Mouse (Mus musculus): ENCODE measurements around the gene Has3.

Has3 gene

DNA sequence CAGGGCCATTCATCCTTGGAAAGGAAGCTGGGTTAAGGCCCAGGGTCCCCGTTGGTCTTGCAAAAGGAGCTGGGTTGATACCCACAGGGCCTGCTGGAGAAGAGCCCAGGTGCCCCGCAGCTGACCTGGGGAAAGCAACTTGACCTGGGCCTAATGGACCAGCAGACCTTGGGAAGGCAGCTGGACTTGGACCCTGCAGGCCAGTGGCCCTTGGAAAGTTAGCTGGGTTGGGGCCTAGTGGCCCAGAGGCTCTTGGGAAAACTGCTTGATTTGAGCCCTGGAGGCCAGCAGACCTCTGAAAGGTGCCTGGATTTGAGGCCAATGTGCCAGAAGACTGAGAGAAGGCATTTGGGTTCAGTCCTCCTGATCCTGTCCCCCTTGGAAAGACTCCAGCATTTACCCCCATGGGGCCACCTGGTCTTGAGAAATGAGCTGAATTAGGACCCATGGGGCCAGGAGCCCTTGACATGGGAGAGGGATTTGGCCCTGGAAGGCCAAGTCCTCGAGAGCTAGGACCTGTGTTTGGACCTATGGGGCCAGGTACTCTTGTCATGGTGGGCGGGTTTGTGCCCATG lies 14.9 kb downstream of the Has3 start:
- in situ Hi-C loops (cut with MboI, MseI), result loop anchor here (5.0 kb wide), 1 partner anchor 198 kb away; no protein-coding TSS in a partner anchor

DNA sequence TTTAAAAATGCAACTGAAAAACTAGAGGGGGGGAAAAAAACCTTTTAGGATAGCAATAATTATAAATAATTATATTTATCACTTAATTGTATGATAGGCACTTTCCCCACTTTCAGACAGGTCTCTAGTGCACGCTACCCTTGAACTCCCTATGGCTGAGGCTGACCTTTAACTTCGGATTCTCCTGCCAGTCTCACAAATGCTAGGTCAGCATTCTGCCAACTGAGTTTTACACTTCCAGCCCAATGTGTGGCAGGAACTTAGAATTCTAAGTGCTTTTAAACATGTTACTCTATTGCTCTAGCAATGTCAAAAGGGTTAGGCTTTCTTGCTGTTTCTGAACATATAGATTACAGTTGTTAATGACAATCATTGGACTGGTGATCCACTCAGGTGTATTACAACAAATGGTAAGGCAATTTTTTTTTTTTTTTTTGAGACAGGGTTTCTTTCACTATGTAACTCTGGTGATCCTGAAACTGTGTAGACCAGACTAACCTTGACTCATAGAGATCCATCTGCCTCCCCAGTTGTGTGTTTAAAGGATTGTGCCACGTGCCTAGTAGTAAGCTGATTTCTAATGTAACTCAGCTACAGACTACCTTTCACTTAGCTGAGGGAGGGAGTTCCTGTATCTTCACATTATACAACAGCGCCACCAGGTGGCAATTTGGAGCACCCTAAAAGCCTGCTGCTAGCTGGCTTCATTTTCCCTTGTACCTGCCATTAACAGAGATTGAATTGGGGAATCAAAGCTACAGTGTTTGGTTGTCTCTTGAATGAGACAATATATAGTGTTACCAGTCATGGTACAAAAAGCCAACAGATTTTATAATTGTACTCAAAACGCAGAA lies 17.5 kb downstream of the Has3 start:
- in situ Hi-C loops (cut with MboI, MseI), result loop anchor here (5.0 kb wide), 1 partner anchor 200 kb away; no protein-coding TSS in a partner anchor

DNA sequence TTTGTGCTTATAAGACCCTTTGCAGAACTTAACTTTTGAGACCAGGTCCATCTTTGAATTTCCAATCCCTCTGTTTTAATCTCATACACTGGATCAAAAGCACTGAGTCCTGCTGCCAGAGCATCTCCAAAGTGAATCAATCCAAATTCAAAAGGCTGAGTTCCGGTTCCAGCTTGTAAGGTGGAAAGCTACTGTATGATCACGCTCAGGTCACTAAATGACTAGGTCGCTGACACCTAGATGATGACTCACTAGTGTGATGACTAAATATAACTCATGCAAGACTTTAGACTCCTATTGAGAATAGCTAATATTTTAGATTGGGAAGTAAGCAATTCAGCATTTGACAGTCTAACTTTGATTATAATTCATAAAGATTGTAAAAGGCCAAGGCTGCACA lies 18.8 kb downstream of the Has3 start:
- in situ Hi-C loops (cut with MboI, MseI), result loop anchor here (5.0 kb wide), 1 partner anchor 202 kb away; no protein-coding TSS in a partner anchor

DNA sequence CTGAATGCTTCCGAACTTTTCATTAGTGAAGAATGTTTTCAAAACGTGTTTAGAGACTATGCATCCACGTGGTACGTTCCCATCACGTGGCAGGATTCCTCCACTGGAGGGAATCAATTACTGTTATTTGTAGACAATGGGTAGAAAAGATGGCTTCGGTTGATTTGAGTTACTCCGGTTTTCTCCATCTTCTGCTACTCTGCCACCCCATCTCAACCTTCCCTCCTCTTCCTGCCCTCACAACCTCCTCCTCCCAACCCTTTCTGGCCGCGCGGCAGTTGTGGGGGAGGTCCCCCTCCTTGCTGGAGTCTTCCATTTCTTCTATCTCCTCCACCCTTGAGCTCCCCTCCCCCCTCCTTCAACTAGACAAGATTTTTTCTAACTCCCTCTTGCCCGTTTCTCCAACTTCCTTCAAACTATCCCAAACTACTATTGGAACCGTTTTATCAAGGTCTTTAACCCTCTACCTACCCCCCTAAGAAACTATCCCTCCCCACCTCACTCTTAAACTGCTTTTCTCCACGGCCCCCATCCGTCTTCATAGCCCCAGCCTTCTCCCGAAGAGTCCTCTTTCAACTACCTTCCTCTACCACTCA lies 22.3 kb downstream of the Has3 start:
- in situ Hi-C loops (cut with MboI, MseI), result no loop called here

DNA sequence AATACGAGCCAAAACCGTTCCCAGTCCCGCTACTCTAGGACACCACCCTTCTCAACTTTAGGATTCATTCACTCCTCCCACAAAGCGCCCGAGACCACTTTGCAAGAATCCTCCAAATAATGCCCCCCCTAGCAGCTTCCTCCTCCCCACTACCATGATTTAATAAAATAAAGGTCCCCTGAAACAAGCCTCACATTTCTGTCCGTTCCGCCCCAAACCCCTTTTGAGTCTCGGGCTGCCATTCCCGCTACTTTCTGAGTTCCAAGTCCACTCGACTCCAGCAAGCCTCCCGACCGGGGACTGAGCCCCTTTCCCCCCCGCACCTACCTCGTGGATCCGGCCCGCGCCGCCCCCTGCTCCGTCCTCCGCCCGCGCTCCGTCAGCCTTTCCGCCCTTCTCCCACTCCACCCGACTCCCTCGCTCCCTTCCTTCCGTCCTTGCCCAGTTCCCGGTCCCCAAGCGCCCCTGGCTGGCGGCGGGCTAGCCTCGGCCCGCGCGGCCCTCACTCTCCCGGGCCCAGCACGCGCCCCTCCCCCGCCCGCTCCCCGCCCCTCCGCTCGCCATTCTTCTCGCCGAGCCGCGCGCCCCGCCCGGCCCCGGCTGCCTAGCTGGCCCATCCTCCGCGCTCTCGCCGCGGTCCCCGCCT lies 22.9 kb downstream of the Has3 start:
- in situ Hi-C loops (cut with MboI, MseI), result no loop called here

DNA sequence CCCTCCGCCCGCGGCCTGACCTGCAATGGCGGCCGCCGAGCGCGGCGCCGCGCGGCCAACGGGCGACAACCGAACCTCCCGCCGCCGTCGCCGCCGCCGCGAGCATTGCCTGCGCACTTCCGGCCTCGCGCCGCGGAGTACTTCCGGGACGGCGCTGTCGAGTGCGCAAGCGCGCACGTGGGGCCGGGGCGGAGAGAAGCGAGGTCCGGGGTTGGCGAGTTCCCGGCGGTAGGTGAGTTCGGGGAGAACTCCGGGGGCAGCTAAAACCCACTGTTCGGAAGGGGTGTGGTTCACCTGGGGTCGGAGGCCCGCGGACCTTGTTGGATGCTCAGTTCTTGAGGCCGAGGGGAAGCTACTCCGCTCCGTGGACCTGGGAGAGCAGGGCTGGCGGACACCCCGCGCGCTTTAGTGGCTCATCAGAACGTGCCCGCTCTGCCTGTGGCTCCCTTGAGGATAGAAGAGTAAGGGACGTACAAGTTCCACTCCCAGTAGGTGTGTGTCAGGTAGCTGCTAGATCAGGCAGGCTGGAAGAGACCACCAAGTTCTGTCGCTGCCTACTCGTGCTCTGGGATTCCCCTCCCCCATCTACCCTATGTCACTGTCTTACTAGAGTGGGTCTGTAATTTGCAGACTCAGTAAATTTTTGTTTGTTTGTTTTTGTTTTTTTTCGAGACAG lies 23.6 kb downstream of the Has3 start, which contains the start of gene Utp4:
Utp4 (plus strand) TSS at position 156 of the 676 bp plus-strand sequence.
- in situ Hi-C loops (cut with MboI, MseI), result no loop called here

DNA sequence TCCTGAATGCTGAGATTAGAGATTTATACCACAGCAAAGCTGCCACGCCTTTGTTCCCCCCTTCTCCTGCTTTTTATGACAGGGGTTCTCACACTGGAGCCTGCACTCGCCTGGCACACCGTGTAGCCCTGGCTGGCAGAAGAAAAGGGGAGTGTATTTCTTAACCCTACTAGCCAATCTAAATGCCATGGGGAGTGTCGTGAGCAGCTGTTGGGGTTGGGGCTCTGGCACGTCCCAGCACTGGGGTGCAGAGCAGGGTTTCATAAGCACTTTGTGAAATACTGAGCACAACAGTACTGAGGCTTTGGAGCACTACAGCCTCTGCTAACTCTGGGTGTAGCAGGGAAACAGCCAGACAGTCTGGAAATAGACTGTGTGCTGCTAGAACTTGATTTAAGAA lies 29.4 kb downstream of the Has3 start:
- in situ Hi-C loops (cut with MboI, MseI), result no loop called here

DNA sequence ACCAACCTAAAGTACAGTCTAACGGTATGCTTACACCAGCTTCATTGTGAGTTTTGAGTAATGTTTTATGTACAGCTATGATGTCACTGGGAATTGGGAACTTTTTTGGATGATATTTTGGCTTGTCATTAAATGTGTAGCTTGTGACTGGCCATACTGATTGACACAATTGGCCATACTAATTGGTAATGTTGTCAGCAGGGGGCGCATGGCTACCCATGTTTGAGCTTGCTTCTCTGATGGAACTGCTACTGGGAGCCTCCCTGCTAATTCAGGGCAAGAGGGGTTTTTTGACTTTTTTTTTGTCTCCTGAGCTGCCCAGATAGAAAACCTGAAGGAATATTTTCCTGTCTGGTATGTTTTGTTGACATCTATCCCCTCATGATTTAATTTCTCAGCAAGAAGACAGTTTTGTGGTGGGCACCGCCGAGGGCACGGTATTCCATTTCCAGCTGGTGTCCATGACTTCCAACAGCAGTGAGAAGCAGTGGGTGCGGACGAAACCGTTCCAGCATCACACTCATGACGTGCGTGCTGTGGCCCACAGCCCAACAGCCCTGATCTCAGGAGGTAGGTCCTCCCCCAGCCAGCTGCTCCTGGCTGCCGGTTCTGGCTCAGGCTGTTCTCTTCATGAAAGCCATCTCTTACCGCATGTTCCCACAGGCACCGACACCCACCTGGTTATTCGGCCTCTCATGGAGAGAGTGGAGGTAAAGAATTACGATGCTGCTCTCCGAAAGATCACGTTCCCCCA lies 35.9 kb downstream of the Has3 start:
- in situ Hi-C loops (cut with MboI, MseI), result loop anchor here (25.0 kb wide), 1 partner anchor 456 kb away; no protein-coding TSS in a partner anchor

DNA sequence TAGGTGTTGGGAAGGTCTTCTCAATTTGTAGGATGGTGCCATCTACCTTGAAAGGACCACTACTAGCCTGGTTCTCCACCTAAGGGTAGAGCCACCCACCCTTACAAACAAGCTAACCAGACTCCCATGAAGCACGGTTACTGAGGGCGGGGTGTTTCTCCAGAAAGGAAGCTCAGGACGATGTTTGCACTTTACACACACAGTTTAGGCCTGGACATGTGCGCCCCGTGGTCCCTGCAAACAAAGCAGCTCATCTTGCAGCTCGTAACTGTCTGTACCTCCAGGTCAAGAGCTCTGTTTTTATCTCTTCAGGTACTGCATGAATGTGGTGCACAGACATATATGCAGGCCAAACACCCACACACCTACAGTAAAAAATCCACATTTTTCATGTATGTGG lies 36.6 kb downstream of the Has3 start:
- in situ Hi-C loops (cut with MboI, MseI), result loop anchor here (25.0 kb wide), 1 partner anchor 456 kb away; no protein-coding TSS in a partner anchor

DNA sequence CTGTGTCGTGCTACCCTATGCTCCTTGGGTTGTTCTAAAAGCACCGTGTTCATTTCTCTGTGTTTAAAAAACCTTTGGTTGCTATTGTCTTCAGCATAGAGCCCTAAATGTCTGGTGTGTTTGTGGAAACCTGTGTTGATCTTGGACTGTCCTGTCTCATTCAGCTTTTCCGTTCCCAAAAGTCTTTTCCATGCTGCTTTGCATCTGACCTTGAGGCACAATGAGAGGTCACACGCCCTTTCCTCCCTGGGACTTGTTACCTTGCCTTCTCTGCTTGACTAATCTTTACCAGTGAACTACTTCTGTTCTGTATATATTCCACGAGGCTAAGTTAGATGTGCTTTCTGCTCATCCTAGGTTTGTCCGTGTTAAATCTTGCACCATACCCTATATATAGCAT lies 37.4 kb downstream of the Has3 start:
- in situ Hi-C loops (cut with MboI, MseI), result loop anchor here (25.0 kb wide), 1 partner anchor 455 kb away; no protein-coding TSS in a partner anchor

DNA sequence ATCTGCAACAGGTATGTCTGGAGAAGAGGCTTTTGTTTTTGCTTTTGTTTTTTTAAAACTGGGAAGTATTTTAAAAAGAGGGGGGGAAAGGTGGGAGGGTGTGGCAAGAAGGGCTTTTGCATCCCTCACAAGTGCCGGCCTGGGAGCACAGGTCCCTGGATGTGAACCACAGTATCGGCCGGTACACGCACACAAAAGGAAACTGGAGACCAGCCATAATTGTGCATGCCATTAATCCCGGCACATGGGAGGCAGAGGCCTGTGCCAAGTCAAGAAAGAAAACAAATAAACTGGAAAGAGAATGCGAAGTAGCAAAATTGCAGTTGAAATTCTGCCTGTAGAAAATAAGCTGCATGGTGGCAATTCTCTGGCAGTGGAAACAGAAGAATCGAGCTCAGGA lies 38.2 kb downstream of the Has3 start:
- in situ Hi-C loops (cut with MboI, MseI), result loop anchor here (25.0 kb wide), 1 partner anchor 454 kb away; no protein-coding TSS in a partner anchor

DNA sequence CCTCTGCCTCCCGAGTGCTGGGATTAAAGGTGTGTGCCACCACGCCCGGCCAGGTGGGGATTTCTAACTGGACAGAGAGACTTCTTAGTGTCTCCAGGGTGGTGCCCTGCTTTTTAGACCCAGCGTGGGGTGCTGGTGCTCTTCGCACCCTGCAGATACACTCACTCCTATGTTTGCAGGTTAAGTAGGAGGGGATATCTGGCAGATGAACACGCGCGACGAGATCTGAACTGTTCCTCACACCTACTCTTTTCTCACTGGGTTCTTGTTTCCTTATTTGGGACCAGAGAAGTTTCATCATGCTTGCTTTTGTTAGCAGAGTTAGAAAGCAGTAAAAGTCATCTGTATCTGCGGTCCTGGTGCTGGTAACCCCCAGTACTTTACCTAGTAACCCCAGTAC lies 43.6 kb downstream of the Has3 start:
- in situ Hi-C loops (cut with MboI, MseI), result loop anchor here (25.0 kb wide), 1 partner anchor 449 kb away; no protein-coding TSS in a partner anchor

DNA sequence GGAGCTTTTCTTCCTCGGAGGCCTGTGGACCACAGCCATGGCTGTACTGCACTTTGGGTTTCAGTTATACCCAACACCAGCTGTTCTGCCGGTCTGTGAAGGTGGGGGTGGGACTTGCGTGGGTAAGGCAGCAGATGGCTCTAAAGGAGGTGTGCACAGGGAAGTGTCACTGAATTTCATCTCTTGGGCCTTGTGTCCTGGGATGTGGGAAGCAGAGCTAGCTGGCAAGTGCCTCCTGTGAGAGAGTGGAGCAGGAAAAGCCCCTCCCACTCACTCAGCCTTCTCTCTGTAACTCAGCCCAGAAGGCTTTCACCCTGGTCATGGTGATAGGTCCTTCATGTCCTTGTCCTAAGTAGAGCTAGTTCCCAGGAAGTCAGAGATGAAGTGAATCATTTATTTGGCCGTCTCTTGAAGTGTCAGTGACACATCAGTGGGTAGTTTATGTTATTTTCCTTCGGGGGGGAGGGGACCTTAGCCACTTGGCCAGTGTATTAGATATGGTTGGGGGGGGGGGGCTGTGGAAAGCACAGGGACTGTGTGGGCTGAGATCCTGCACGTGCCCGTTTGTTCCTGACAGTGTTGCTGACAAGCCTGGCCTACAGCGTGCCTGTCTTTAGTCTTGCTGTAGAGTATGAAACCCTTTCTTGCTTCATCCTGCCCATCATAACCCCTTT lies 49.8 kb downstream of the Has3 start:
- in situ Hi-C loops (cut with MboI, MseI), result loop anchor here (25.0 kb wide), 1 partner anchor 442 kb away; no protein-coding TSS in a partner anchor

DNA sequence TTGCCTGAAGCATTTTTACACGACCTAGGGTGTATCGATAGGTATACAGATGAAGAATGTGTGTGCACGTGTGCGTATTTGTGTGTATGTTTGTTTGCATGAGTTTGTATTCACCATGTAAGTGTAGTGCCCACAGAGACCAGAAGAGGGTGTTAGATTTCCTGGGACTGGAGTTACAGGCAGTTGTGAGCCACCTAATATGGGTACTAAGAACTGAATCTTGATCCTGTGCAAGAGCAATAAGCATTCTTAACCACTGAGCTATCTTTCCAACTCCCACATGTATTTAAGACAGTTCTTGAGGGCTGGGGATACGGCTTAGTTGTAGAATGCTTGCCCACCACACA lies 50.3 kb downstream of the Has3 start:
- in situ Hi-C loops (cut with MboI, MseI), result loop anchor here (25.0 kb wide), 1 partner anchor 442 kb away; no protein-coding TSS in a partner anchor

DNA sequence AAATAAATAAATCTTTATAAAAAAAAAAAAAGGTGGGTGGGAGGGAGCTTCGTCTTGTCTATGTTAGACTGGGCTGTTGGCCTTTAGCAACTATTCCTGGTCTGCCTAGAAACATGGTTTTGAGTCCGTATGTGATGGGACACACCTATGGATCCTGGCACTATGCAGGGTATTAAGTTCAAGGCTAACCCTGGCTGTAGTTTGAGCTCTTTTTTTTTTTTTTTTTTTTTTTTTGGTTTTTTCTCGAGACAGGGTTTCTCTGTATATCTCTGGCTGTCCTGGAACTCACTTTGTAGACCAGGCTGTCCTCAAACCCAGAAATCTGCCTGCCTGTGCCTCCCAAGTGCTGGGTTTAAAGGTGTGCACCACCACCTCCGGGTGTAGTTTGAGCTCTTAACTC lies 54.0 kb downstream of the Has3 start:
- in situ Hi-C loops (cut with MboI, MseI), result loop anchor here (25.0 kb wide), 1 partner anchor 438 kb away; no protein-coding TSS in a partner anchor

DNA sequence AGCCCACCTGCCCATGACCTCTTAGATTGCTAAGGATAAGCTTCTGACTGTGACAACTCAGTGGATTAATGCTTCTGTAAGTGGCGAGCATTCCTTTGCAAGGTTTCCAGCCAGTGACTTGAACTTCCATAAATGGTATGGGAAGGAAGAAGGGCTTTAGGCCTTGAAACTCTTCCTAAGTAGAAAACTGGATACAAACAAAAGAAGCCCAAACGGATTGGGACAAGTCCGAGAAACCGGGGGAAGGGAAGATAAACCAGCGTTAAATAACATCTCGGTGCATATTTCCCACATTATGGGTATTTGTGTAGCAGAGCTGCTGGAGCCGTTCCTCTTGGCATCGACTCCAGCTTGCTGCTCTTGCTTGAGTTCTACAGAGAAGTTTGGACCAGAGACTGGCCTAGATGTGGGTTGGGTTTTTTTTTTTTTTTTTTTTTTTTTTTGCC lies 54.9 kb downstream of the Has3 start:
- in situ Hi-C loops (cut with MboI, MseI), result loop anchor here (5.0 to 25.0 kb wide), 2 partner anchors 77 to 437 kb away; no protein-coding TSS in a partner anchor

DNA sequence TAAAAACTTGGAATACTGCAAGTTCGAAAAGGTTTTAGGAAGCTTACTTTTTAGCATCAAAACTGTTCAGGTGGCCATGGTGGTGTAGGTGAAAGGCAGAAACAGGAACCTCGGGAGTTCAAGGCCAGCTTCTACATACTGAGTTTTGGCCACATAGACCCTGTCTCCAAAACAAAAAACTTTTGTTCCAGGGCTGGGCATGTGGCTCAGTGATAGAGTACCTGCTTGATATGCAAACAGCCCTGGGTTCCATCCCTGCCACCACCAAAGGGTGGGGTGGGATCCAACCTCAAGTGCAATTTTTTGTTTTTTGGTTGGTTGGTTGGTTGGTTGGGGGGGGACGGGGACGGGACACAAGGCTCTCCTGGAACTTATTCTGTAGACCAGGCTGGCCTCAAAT lies 55.4 kb downstream of the Has3 start:
- in situ Hi-C loops (cut with MboI, MseI), result loop anchor here (5.0 kb wide), 1 partner anchor 77 kb away; no protein-coding TSS in a partner anchor

DNA sequence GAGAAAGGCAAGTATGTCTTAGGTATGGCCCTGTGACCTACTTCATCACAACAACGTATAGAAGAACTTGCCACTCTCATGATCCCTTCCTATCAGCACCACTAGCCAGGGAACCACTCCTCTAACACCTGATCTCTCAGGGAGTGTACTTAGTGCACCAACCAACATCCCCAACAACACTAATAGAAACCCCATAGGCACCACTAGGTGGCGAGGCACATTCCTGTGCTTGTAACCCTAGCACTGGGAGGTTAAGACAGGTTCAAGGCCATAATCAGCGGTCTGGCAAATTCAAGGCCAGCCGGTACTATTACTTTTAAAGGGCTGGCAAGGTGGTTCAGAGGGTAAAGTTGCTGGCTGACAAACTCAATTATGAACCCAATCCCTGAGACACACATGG lies 57.2 kb downstream of the Has3 start:
- in situ Hi-C loops (cut with MboI, MseI), result loop anchor here (5.0 kb wide), 1 partner anchor 75 kb away; no protein-coding TSS in a partner anchor

DNA sequence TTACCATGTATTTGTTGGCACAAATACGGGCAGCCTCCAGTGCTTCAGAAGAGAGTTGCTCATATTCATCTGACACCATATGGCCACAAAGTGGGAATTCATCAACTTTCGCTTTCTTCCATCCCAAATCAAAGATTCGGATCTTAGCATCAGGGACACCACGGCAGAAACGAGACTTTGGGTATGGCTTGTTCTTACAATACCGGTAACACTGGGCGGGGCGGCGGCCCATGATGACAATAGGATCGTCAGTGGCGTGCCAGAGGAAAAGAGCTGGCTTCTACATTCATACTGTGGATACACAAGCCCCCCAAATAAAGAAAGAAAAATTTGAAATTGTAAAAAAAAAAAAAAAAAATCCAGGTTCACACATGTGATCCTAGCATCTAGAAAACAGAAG lies 58.1 kb downstream of the Has3 start:
- in situ Hi-C loops (cut with MboI, MseI), result loop anchor here (5.0 kb wide), 1 partner anchor 74 kb away; no protein-coding TSS in a partner anchor

Data from T-helper 1 cell (primary cell).